Mouse (Mus musculus) macrophage (primary cell): ENCODE measurements around the gene BC028528. TPM values are rescaled to one million over a fixed set of nuclear protein-coding genes. Genes with fewer than 3 reads are reported as not detected.
"Not testable (repeated sequence)": the region's sequence is repeated elsewhere in the genome, so short reads cannot be mapped to it uniquely, and the experiment has no call there.

Experiments
- H3K27ac ChIP-seq: fragments of 350-480 bp; formaldehyde crosslinking; 2 replicates; pipeline ENCODE4 v1.9.0; 2021
- H3K36me3 ChIP-seq: fragments of 350-480 bp; formaldehyde crosslinking; 2 replicates; pipeline ENCODE4 v1.9.0; 2021; ENCODE audit errors: inconsistent target
- H3K4me3 ChIP-seq: fragments of 350-480 bp; formaldehyde crosslinking; 2 replicates; pipeline ENCODE4 v1.9.0; 2021; ENCODE audit errors: inconsistent target
- H3K79me2 ChIP-seq: fragments of 350-480 bp; formaldehyde crosslinking; 2 replicates; pipeline ENCODE4 v1.9.0; 2021; ENCODE audit errors: inconsistent target
- WGBS: methylation state at CpG from one replicate; pipeline ENCODE4 v1.1.7; 2026; ENCODE audit warnings: inconsistent platforms; ENCODE audit not compliant: missing documents; 5-methylcytosine and 5-hydroxymethylcytosine counted together
- polyA plus RNA-seq: library from polyadenylated mRNA; stranded (reverse); fragments of 250-400 nt; gene quantifications from 3 replicates; pipeline ENCODE4 v1.2.4, GENCODE M21; 2018; ENCODE audit warnings: inconsistent platforms

The BC028528 gene
- polyA plus RNA-seq, 1 experiment from 2014 or later: 139 TPM

DNA sequence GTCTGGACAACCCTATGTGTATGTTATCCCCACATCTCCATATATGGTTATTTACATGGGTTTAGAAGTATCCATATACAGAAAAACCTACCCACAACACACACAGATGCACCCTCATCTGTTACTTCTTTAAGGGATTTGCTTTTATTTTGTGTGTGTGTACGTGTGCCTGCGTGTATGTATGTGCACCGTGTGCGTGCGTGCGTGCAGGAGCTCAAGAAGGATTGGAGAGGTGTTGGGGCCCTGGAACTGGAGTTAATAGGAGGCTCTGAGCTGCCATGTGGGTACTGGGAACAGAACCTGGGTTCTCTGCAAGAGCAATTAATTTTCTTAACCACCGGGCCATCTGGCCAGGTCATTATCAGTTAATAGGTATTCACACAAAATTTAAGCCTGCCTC, 19.8 kb downstream of the BC028528 start:
- H3K36me3 ChIP-seq: peaks cover 25% of the 10 kb centered on the region
- peak overlapping the region; percentile 83 for H3K4me3 ChIP-seq
- peaks cover 61% of the 10 kb centered on the region for H3K79me2 ChIP-seq
- H3K27ac ChIP-seq: peak overlapping the region; percentile 64; the same call in 1 of the 2 replicates
- WGBS: 89% methylated on average over 7 of the region's 7 CpGs

DNA sequence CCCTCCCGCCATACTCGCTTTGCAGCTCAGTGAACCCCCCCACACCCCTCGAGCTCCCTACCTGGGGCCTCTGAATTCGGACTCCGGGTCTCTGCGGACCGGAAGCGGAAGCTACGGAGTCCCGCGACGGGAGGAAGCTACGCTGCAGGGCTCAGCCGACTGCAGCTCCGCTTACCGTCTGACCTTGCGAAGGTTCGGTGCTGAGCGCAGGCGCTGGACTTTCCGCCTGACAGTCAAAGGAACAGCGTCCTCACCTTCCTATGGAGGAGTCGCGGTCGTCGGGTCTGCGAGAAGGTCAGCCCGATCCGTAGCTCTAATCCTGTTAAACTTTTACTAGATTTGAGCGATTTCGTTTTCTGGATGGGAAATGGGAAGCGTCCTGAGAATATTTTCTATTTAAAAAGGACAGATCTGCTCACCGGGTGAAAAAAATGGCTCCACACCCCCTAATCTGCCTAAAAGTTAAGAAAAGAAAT, 20.4 kb downstream of the BC028528 start, which contains the start of gene Mrps21:
Gene Mrps21, minus strand, starts transcription at position 128 of the 476 bp plus-strand sequence.
- Histone ChIP-seq H3K36me3 (peaks cover 27% of the 10 kb centered on the region), H3K4me3 (peak within 1 kb of the TSS; percentile 83), H3K79me2 (peaks cover 68% of the 10 kb centered on the region), H3K27ac (peak within 1 kb of the TSS; percentile 64)
- 0% methylated on average over 33 of the region's 33 CpGs for WGBS

DNA sequence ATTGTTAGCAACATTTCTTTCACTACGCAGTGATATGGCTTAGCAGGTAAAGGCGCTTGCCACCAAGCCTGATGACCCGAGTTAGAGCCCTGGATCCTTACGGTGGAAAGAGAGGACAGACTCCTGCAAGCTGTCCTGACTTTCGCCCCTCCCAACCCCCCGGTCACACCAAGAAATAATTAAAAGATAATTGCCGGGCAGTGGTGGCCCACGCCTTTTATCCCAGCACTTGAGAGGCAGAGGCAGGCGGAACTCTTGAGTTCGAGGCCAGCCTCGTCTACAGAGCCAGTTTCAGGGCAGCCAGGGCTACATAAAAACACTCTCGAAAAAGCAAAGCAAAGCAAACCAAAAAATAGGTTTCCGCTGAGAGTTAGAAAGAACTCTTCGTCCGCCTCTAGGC, 20.8 kb downstream of the BC028528 start:
- peak overlapping the region; percentile 83 for H3K4me3 ChIP-seq
- peaks cover 68% of the 10 kb centered on the region for H3K79me2 ChIP-seq
- peaks cover 27% of the 10 kb centered on the region for H3K36me3 ChIP-seq
- 8% methylated on average over 14 of the region's 15 CpGs for WGBS
- H3K27ac ChIP-seq: peak overlapping the region; percentile 64

DNA sequence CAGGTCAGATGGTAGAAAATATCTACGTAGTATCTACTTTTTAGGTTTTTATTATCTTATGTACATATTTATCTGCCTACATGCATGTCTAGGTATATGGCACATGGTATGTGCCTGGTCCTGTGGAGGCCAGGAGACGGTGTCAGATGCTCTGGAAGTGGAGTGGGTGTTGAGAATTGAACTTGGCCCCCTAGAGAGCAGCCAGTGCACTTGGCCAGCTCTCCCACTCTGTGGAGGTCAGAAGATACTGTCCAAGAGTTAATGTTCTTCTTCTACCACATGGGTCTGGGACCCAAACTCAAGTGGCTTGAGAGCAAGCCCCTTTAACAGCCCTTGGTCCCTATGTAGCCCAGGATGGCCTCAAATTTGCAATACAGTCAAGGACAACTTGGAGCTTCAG, 24.4 kb downstream of the BC028528 start:
- 100% methylated on average over 2 of the region's 2 CpGs for WGBS
- H3K4me3 ChIP-seq: no peak overlapping the region
- no peak overlapping the region for H3K27ac ChIP-seq
- peaks cover 53% of the 10 kb centered on the region for H3K36me3 ChIP-seq
- peaks cover 66% of the 10 kb centered on the region for H3K79me2 ChIP-seq

DNA sequence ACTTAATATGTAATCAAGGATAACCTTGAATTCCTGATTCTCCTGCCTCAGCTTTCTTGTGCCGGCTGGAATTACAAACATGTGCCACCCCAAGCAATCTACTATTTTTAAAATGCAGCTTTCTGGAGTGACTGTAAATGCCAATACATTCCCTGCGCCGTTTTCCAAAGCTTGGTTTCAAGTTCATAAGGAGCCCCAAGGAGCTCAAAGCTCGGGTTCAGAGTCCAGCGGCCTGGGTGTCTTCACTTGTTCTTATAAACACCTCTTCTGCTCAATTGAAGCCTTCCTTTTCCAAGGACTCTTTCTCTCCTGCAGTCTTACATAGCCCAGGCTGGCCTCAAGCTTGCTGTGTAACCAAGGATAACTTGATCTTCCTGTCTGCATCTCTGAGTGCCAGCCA, 25.7 kb downstream of the BC028528 start:
- H3K36me3 ChIP-seq: peaks cover 53% of the 10 kb centered on the region
- WGBS: 87% methylated on average over 5 of the region's 5 CpGs
- no peak overlapping the region for H3K4me3 ChIP-seq
- H3K27ac ChIP-seq: no peak overlapping the region
- peaks cover 53% of the 10 kb centered on the region for H3K79me2 ChIP-seq

DNA sequence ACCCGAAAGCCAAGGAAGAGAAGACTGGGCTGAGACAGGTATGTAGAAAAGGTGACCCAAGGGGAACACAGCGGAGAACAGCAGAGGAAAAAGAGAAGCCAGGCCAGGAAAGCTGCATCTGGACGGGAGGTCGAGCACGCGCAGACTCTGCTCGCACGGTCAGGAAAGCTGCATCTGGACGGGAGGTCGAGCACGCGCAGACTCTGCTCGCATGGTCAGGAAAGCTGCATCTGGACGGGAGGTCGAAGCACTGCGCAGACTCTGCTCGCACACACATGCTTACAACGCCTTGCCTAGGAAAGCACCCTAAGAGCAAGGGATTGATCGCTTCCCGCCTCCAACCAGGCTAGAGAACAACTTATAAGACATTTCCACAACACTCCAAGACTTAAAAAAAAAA, 26.2 kb downstream of the BC028528 start:
- Histone ChIP-seq H3K4me3 (no peak overlapping the region), H3K27ac (no peak overlapping the region), H3K79me2 (peaks cover 48% of the 10 kb centered on the region), H3K36me3 (peaks cover 53% of the 10 kb centered on the region)
- 95% methylated on average over 20 of the region's 20 CpGs for WGBS

GRCm38 (mm10) chr3:95865050-95865449, 26.8 kb downstream of the BC028528 start:
- Histone ChIP-seq H3K79me2 (peaks cover 43% of the 10 kb centered on the region), H3K27ac (no peak overlapping the region), H3K36me3 (peaks cover 53% of the 10 kb centered on the region), H3K4me3 (no peak overlapping the region)
- WGBS: 95% methylated on average over 5 of the region's 5 CpGs

DNA sequence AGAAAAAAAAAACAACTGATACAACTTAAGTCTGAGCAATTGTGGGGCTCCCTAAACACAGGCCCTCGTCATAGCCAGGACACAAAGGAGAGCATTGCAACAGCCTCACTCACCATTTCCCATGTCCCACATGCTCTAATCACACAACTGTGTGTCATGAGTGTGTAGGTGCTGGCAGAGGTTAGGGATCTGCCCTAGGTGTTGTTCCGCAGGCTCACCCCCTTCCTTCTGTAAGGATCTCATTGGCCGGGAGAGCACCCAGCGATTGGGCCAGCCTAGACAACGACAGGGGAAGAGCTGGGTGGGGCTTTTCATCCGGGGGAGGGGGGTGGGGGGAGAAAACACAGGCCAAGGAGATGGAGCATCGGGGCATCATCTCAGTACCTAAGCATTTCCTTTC, 28.2 kb downstream of the BC028528 start:
- Histone ChIP-seq H3K79me2 (peaks cover 28% of the 10 kb centered on the region; the same call in 1 of the 2 replicates), H3K36me3 (peaks cover 41% of the 10 kb centered on the region), H3K27ac (no peak overlapping the region), H3K4me3 (no peak overlapping the region)
- 78% methylated on average over 6 of the region's 7 CpGs for WGBS

DNA sequence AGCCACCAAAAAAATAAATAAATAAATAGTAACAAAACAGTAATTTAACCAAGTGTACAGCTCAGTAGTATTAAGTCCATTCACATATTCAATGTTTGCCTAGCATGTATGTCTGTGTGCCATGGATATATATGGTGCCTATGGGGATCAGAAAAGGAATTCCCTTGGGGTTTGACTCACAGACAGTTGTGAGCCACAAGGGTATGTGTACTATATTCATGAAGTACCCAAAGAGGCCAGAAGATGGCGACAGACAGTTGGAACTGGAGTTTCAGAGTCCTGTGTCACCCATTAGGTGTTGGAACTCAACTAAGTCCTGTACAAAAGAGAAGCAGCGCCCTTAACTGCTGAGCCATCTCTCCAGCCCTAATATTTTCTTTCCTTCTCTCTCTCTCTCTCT, 30.0 kb downstream of the BC028528 start:
- 45% methylated on average over 2 of the region's 2 CpGs for WGBS
- Histone ChIP-seq H3K4me3 (no peak overlapping the region), H3K79me2 (peaks cover 15% of the 10 kb centered on the region; the same call in 1 of the 2 replicates), H3K27ac (no peak overlapping the region), H3K36me3 (peaks cover 26% of the 10 kb centered on the region; the same call in 1 of the 2 replicates)

DNA sequence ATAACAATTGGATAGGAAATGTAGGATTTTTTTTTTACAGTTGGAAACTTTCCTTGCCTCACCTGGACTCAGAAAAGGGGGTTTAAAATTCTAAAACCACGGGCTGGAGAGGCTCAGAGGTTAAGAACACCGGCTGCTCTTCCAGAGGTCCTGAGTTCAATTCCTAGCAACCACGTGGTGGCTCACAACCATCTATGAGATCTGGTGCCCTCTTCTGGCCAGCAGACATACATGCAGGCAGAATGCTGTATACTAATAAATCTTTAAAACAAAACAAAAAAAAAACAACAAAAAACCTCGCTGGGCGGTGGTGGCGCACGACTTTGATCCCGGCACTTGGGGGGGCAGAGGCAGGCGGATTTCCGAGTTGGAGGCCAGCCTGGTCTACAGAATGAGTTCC, 30.6 kb downstream of the BC028528 start:
- 89% methylated on average over 10 of the region's 10 CpGs for WGBS
- no peak overlapping the region for H3K4me3 ChIP-seq
- H3K36me3 ChIP-seq: peaks cover 26% of the 10 kb centered on the region; the same call in 1 of the 2 replicates
- no peak overlapping the region for H3K27ac ChIP-seq
- H3K79me2 ChIP-seq: peaks cover 11% of the 10 kb centered on the region; the same call in 1 of the 2 replicates

GRCm38 (mm10) chr3:95860323-95860722, 31.5 kb downstream of the BC028528 start:
- Histone ChIP-seq H3K4me3 (no peak overlapping the region), H3K27ac (no peak overlapping the region), H3K36me3 (peaks cover 22% of the 10 kb centered on the region; the same call in 1 of the 2 replicates), H3K79me2 (peaks cover 11% of the 10 kb centered on the region)
- 81% methylated on average over 3 of the region's 3 CpGs for WGBS

DNA sequence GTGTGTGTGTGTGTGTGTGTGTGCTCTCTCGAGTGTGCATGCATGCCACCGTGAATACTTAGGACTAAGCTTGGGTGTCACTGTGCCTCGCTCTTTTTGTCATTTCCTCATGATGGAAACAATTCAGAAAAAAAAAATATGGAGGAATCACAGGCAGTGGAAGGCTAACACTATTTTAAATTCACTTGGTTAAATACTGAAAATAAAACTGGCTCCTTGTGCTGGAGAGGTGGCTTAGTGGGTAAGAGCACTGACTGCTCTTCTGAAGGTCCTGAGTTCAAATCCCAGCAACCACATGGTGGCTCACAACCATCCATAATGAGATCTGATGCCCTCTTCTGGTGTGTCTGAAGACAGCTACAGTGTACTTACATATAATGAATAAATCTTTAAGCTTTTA, 33.5 kb downstream of the BC028528 start:
- 100% methylated on average over 3 of the region's 3 CpGs for WGBS
- peaks cover 23% of the 10 kb centered on the region for H3K79me2 ChIP-seq
- H3K27ac ChIP-seq, H3K4me3 ChIP-seq, H3K36me3 ChIP-seq: not testable (repeated sequence)

- WGBS: no CpG with 5 or more reads among the region's 1 CpGs
- not testable (repeated sequence) for H3K27ac ChIP-seq, H3K4me3 ChIP-seq
- Histone ChIP-seq H3K36me3 (peaks cover 13% of the 10 kb centered on the region), H3K79me2 (peaks cover 28% of the 10 kb centered on the region)
Measured at GRCm38 (mm10) chr3:95857050-95857449, 34.8 kb downstream of the BC028528 start.

DNA sequence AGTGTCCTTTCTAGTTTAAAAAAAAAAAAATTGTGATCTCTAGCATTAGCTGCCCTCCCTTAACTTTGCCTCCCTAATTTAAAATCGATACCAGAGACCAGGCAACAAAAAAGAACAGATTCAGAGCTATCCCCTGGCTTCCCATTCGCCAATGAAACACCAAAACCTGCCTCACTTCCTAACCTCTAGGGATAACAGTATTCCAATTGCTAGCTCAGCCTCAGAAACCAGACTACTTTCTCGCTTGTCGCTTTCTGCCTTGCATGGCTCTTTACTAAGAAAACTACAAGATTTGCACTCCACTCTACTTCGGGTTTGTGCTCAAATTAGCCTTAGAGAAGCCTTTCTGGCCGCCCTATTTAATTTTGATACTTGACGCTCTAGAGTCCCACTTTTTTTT, 35.7 kb downstream of the BC028528 start:
- no peak overlapping the region for H3K27ac ChIP-seq
- peaks cover 22% of the 10 kb centered on the region for H3K36me3 ChIP-seq
- WGBS: 50% methylated on average over 7 of the region's 7 CpGs
- no peak overlapping the region; the same call in 1 of the 2 replicates for H3K4me3 ChIP-seq
- H3K79me2 ChIP-seq: peaks cover 28% of the 10 kb centered on the region

DNA sequence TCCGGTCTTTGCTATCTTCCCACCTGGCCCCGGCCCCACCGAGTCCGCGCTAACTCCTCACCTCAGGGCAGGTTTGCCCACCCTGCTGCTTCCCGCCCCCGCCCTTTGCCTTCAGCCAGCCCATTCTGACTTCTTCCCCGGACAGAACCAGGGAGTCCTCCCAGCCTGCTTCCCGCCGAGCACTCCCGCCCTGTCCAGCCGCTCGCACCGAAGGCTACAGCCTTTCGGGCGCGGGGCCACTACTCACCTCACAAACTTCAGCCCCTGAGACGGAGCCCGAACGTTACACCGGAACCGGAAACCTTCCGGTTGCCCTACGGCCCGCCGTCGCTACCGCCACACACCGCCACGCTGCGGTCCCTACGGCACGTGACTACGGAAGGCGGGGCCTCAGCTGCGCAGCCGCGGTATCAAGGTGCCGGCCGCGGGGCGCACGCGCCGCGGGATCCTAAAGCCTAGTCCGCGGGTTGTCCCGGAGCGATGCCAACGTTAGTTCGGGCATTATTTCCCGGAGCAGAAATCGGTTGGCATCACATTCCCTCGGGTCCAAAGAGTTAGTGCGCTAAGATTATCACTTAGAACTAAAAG, 36.2 kb downstream of the BC028528 start, which contains the start of gene Prpf3:
Gene Prpf3, minus strand, starts transcription at position 384 of the 588 bp plus-strand sequence.
- H3K27ac ChIP-seq: peak within 1 kb of the TSS; percentile 49; the same call in 1 of the 2 replicates
- peak within 1 kb of the TSS; percentile 88 for H3K4me3 ChIP-seq
- H3K36me3 ChIP-seq: peaks cover 27% of the 10 kb centered on the region
- peaks cover 28% of the 10 kb centered on the region for H3K79me2 ChIP-seq
- WGBS: under 1% methylated on average over 48 of the region's 56 CpGs
